ENCODE assay signal across 8 mouse cellular contexts in genomic region chr2:156233275-156233948, GRCm38 (mm10). TPM values are rescaled to one million over a fixed set of nuclear protein-coding genes. Genes with fewer than 3 reads are reported as not detected.
DNase-seq lines count a peak whose midpoint lies in the region; ATAC-seq and TF ChIP-seq lines count a peak whose summit lies in the region.
"Had no signal": no experiment of that assay in that cellular context is flagged by ENCODE, and none has a peak within 500 bp of the region (broad histone marks: within the 10 kb centered on the region; RNA-seq: fewer than 3 reads in every experiment).

No protein-coding gene starts in this region.

- TF ChIP-seq CTCF in bone marrow macrophage, adult 2 months (IDR thresholded peaks at IDR 0.05; ENCODE audit: low read depth, low read length) = no peak
- no peak for TF ChIP-seq CTCF in cerebellum, adult 2 months (IDR thresholded peaks at IDR 0.05; ENCODE audit: borderline replicate concordance, insufficient read depth, low read depth, low read length)
- no peak for TF ChIP-seq CTCF in lung, postnatal 0 days (IDR thresholded peaks at IDR 0.05)

- peak overlapping the region; percentile 33 for H3K27ac ChIP-seq in bone marrow macrophage, adult 2 months (ENCODE audit: insufficient read depth, low read depth, low read length)
- H3K27ac ChIP-seq in cerebellum, adult 2 months (ENCODE audit: insufficient read depth, low read length) = peak overlapping the region; percentile 90
- peak overlapping the region; percentile 46; the same call in 1 of the 2 replicates for H3K27ac ChIP-seq in limb, embryonic 12.5 days
- no peak overlapping the region for H3K27ac ChIP-seq in lung, postnatal 0 days (ENCODE audit: low read length)
- H3K27ac ChIP-seq: neural tube, embryonic 12.5 days had no signal

- peak; percentile 87 to 94 for DNase-seq in cerebellum, adult 2 months
- peak; percentile 13 to 37 for DNase-seq in frontal cortex, postnatal 25 days (ENCODE audit: low spot score in 2 of 2)
- no peak for DNase-seq in kidney, postnatal 25 days
- no peak for DNase-seq in lung, postnatal 0 days (ENCODE audit: low spot score)

- no peak for ATAC-seq in limb, embryonic 12.5 days (ENCODE audit: insufficient number of reproducible peaks, insufficient read depth, low FRiP score, low TSS enrichment, low read depth)
- ATAC-seq in monocyte, adult 5-6 weeks (replicated peaks; ENCODE audit: insufficient number of reproducible peaks, low FRiP score, low TSS enrichment, poor library complexity, severe bottlenecking) = no peak
- no peak for ATAC-seq in lung, postnatal 0 days

- peaks cover 7% of the 10 kb centered on the region for H3K4me1 ChIP-seq in bone marrow macrophage, adult 2 months (ENCODE audit: control insufficient read depth, insufficient read depth, low read length)
- peaks cover 19% of the 10 kb centered on the region for H3K4me1 ChIP-seq in cerebellum, adult 2 months (ENCODE audit: control insufficient read depth, insufficient read depth, low read length)
- peaks cover 9% of the 10 kb centered on the region for H3K4me1 ChIP-seq in limb, embryonic 12.5 days (replicated peaks)
- no peaks in the 10 kb centered on the region for H3K4me1 ChIP-seq in lung, postnatal 0 days (ENCODE audit: insufficient read depth, low read depth, low read length)
- H3K4me1 ChIP-seq: neural tube, embryonic 12.5 days had no signal

- H3K9me3 ChIP-seq in limb, embryonic 12.5 days = no peaks in the 10 kb centered on the region
- H3K9me3 ChIP-seq in lung, postnatal 0 days (ENCODE audit: low read length) = no peaks in the 10 kb centered on the region
- H3K9me3 ChIP-seq: neural tube, embryonic 12.5 days had no signal

- H3K27me3 ChIP-seq in cerebellum, adult 2 months (ENCODE audit: control insufficient read depth, insufficient read depth, low read length) = no peaks in the 10 kb centered on the region
- no peaks in the 10 kb centered on the region for H3K27me3 ChIP-seq in limb, embryonic 12.5 days
- no peaks in the 10 kb centered on the region for H3K27me3 ChIP-seq in lung, postnatal 0 days (replicated peaks; ENCODE audit: insufficient read depth, low read length)
- H3K27me3 ChIP-seq: neural tube, embryonic 12.5 days had no signal

- 16% methylated on average over 3 of the region's 3 CpGs for WGBS in cerebellum, adult 2 months
- 57% methylated on average over 3 of the region's 3 CpGs for WGBS in limb, embryonic 12.5 days
- whole genome bisulfite sequencing in lung, postnatal 0 days = 79% methylated on average over 3 of the region's 3 CpGs

- no peak overlapping the region for H3K9ac ChIP-seq in limb, embryonic 12.5 days (replicated peaks)
- no peak overlapping the region for H3K9ac ChIP-seq in lung, postnatal 0 days (replicated peaks; ENCODE audit: low read depth)
- H3K9ac ChIP-seq: neural tube, embryonic 12.5 days had no signal

- TF ChIP-seq EP300 in lung, postnatal 0 days (IDR thresholded peaks at IDR 0.05) = no peak

- TF ChIP-seq POLR2A in bone marrow macrophage, adult 2 months (IDR thresholded peaks at IDR 0.05; ENCODE audit: borderline replicate concordance, low read depth, low read length) = no peak
- peak; percentile 20; the same call in 1 of the 2 replicates for TF ChIP-seq POLR2A in cerebellum, adult 2 months (IDR thresholded peaks at IDR 0.05; ENCODE audit: borderline replicate concordance, insufficient read depth, low read length)

- H3K4me2 ChIP-seq in limb, embryonic 12.5 days = no peak overlapping the region
- H3K4me2 ChIP-seq in lung, postnatal 0 days (replicated peaks; ENCODE audit: low read depth, low read length) = no peak overlapping the region
- H3K4me2 ChIP-seq: neural tube, embryonic 12.5 days had no signal

- no peak overlapping the region for H3K4me3 ChIP-seq in bone marrow macrophage, adult 2 months (ENCODE audit: insufficient read depth, low read length)
- no peak overlapping the region for H3K4me3 ChIP-seq in cerebellum, adult 2 months (replicated peaks; ENCODE audit: insufficient read depth, low read depth, low read length)
- H3K4me3 ChIP-seq in limb, embryonic 12.5 days (replicated peaks) = no peak overlapping the region
- no peak overlapping the region for H3K4me3 ChIP-seq in lung, postnatal 0 days (ENCODE audit: low read depth, low read length)
- H3K4me3 ChIP-seq: neural tube, embryonic 12.5 days had no signal

- peaks cover 73% of the 10 kb centered on the region for H3K36me3 ChIP-seq in limb, embryonic 12.5 days
- H3K36me3 ChIP-seq in lung, postnatal 0 days (ENCODE audit: insufficient read depth, low read length) = peaks cover 3% of the 10 kb centered on the region; the same call in 1 of the 2 replicates

RNA-seq across cellular contexts. Expression of gene Phf20, which starts 37.1 kb away (rescaled TPM):
- polyA plus RNA-seq in bone marrow macrophage, adult 2 months (2012; ENCODE audit: insufficient read depth, insufficient read length, missing spikeins) = 42.7 and 46.1 TPM in 2 replicates
- polyA plus RNA-seq in cerebellum, adult 2 months (2012; rRNA removed) = 44.6 and 48.3 TPM in 2 replicates
- 84.3 and 88.3 TPM in 2 replicates for polyA plus RNA-seq in limb, embryonic 12.5 days (2016; fragmentation: Nextera tagmentation; extraction: Ambion mirVana)
- total RNA-seq in monocyte, adult 5-6 weeks (2017) = 25.7 to 71.4 TPM (median 66.4 TPM) in 3 replicates
- polyA plus RNA-seq in lung, postnatal 0 days (2015; fragmentation: Nextera tagmentation; extraction: Ambion mirVana) = 44.8 and 47.7 TPM in 2 replicates

RNA-seq across cellular contexts. Expression of gene Rbm39, which starts 53.4 kb away (rescaled TPM):
- polyA plus RNA-seq in bone marrow macrophage, adult 2 months (2012; ENCODE audit: insufficient read depth, insufficient read length, missing spikeins) = 472 and 516 TPM in 2 replicates
- polyA plus RNA-seq in cerebellum, adult 2 months (2012; rRNA removed) = 144 and 145 TPM in 2 replicates
- 757 and 825 TPM in 2 replicates for polyA plus RNA-seq in limb, embryonic 12.5 days (2016; fragmentation: Nextera tagmentation; extraction: Ambion mirVana)
- total RNA-seq in monocyte, adult 5-6 weeks (2017) = 1,407 to 1,708 TPM (median 1,696 TPM) in 3 replicates
- polyA plus RNA-seq in lung, postnatal 0 days (2015; fragmentation: Nextera tagmentation; extraction: Ambion mirVana) = 654 and 692 TPM in 2 replicates

Comparison
In these comparisons a context has a peak if more than half of its experiments do, and no peak if none do; other contexts are left out.
1. DNase-seq: peak in cerebellum, adult 2 months (2 of 2) and frontal cortex, postnatal 25 days (2 of 2); none in kidney, postnatal 25 days (0 of 2) and lung, postnatal 0 days (single experiment).